In the genomic region with DNA sequence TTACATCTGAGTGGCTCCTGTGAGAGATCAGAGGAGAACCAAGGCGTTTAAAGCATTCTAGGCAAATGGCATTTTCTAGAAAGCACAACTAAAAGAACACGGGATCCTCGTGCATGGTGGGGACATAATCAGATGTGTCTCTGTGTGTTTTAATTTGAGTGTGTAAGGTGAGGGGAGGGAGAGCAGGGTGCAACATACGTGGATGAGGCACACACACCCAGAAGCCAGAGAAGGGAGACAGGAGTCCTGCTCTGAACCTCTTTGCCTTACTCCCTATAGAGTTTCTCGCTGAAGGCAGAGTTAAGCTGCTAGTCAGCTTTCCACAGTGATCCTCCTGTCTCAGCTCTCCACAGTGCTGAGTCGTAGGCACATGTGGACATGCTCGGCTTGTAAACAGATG, we compare ENCODE assay signal across 22 mouse cellular contexts.
A peak's percentile ranks its signal among the peaks of the same experiment; 100 is the strongest.
DNase-seq lines count a peak whose midpoint lies in the region; ATAC-seq lines count a peak whose summit lies in the region.
"Had no signal": no experiment of that assay in that cellular context is flagged by ENCODE, and none has a peak within 500 bp of the region (broad histone marks: within the 10 kb centered on the region; RNA-seq: fewer than 3 reads in every experiment).

No protein-coding gene starts in this region.

- DNase-seq in midbrain, embryonic 10.5 days (ENCODE audit: low spot score): no peak
- no peak for DNase-seq in limb, embryonic 10.5 days (ENCODE audit: low spot score)
- DNase-seq: adrenal gland, adult 2 months; adrenal gland, postnatal 10 days; adrenal gland, postnatal 25 days; cerebellum, adult 11 months; cerebellum, adult 18-20 months; cerebellum, adult 8-10 months; cerebellum, adult 9-11 months; cerebellum, postnatal 14 days; cerebellum, postnatal 36 days; embryo, embryonic 11 days had no signal

- H3K27ac ChIP-seq in midbrain, embryonic 12.5 days (replicated peaks): no peak overlapping the region
- no peak overlapping the region for H3K27ac ChIP-seq in midbrain, embryonic 10.5 days (replicated peaks)
- peak overlapping the region; percentile 56 for H3K27ac ChIP-seq in limb, embryonic 10.5 days
- H3K27ac ChIP-seq: embryonic facial prominence, embryonic 15.5 days; forebrain, embryonic 10.5 days; forebrain, embryonic 12.5 days had no signal

- H3K9me3 ChIP-seq in megakaryocyte, embryonic 14.5 days: peaks cover 41% of the 10 kb centered on the region
- no peaks in the 10 kb centered on the region for H3K9me3 ChIP-seq in midbrain, embryonic 12.5 days
- no peaks in the 10 kb centered on the region for H3K9me3 ChIP-seq in midbrain, embryonic 10.5 days (replicated peaks)
- H3K9me3 ChIP-seq in limb, embryonic 10.5 days (replicated peaks): no peaks in the 10 kb centered on the region
- H3K9me3 ChIP-seq: embryonic facial prominence, embryonic 13.5 days; embryonic facial prominence, embryonic 15.5 days; forebrain, embryonic 10.5 days; forebrain, embryonic 12.5 days had no signal

- H3K27me3 ChIP-seq in megakaryocyte, embryonic 14.5 days (replicated peaks): no peaks in the 10 kb centered on the region
- no peaks in the 10 kb centered on the region for H3K27me3 ChIP-seq in midbrain, embryonic 12.5 days
- no peaks in the 10 kb centered on the region for H3K27me3 ChIP-seq in midbrain, embryonic 10.5 days (ENCODE audit: low read depth, poor library complexity, severe bottlenecking)
- H3K27me3 ChIP-seq in limb, embryonic 10.5 days (ENCODE audit: low read depth, poor library complexity, severe bottlenecking): no peaks in the 10 kb centered on the region
- H3K27me3 ChIP-seq: embryonic facial prominence, embryonic 13.5 days; embryonic facial prominence, embryonic 15.5 days; forebrain, embryonic 12.5 days had no signal

- no peaks in the 10 kb centered on the region for H3K36me3 ChIP-seq in megakaryocyte, embryonic 14.5 days (replicated peaks; ENCODE audit: low read length)
- no peaks in the 10 kb centered on the region for H3K36me3 ChIP-seq in midbrain, embryonic 12.5 days
- H3K36me3 ChIP-seq in midbrain, embryonic 10.5 days: no peaks in the 10 kb centered on the region
- no peaks in the 10 kb centered on the region for H3K36me3 ChIP-seq in limb, embryonic 10.5 days
- H3K36me3 ChIP-seq: embryonic facial prominence, embryonic 13.5 days; embryonic facial prominence, embryonic 15.5 days; forebrain, embryonic 10.5 days; forebrain, embryonic 12.5 days had no signal

- ATAC-seq in megakaryocyte, adult 5-6 weeks (ENCODE audit: poor library complexity, severe bottlenecking): no peak
- 0 out of 2 replicates have a peak, but pooled peaks have one; percentile 27 for ATAC-seq in midbrain, embryonic 12.5 days (ENCODE audit: low FRiP score, low read depth)
- ATAC-seq in inflammation-experienced regulatory T-cells, adult 6 months: no peak
- ATAC-seq: forebrain, embryonic 14.5 days had no signal

- H3K4me1 ChIP-seq in megakaryocyte, embryonic 14.5 days: no peaks in the 10 kb centered on the region
- peaks cover 13% of the 10 kb centered on the region for H3K4me1 ChIP-seq in midbrain, embryonic 12.5 days
- H3K4me1 ChIP-seq in midbrain, embryonic 10.5 days: peaks cover 21% of the 10 kb centered on the region
- peaks cover 44% of the 10 kb centered on the region for H3K4me1 ChIP-seq in limb, embryonic 10.5 days

- H3K9ac ChIP-seq in midbrain, embryonic 12.5 days (replicated peaks): no peak overlapping the region
- H3K9ac ChIP-seq: embryonic facial prominence, embryonic 13.5 days; embryonic facial prominence, embryonic 15.5 days; forebrain, embryonic 12.5 days had no signal

- WGBS in midbrain, embryonic 12.5 days: 40% methylated on average over 7 of the region's 7 CpGs
- 52% methylated on average over 7 of the region's 7 CpGs for WGBS in midbrain, embryonic 10.5 days
- WGBS in limb, embryonic 10.5 days: 55% methylated on average over 7 of the region's 7 CpGs

- H3K4me2 ChIP-seq in midbrain, embryonic 12.5 days (replicated peaks): no peak overlapping the region
- H3K4me2 ChIP-seq: embryonic facial prominence, embryonic 13.5 days; embryonic facial prominence, embryonic 15.5 days; forebrain, embryonic 12.5 days had no signal

- H3K4me3 ChIP-seq in megakaryocyte, embryonic 14.5 days (replicated peaks): peak overlapping the region; percentile 10
- H3K4me3 ChIP-seq in midbrain, embryonic 12.5 days: no peak overlapping the region
- no peak overlapping the region for H3K4me3 ChIP-seq in midbrain, embryonic 10.5 days
- H3K4me3 ChIP-seq in limb, embryonic 10.5 days: no peak overlapping the region
- H3K4me3 ChIP-seq: embryonic facial prominence, embryonic 13.5 days; embryonic facial prominence, embryonic 15.5 days; erythroblast, embryonic 14.5 days; forebrain, embryonic 10.5 days; forebrain, embryonic 12.5 days had no signal
